Mouse (Mus musculus): Measurements from ENCODE around the gene Mtmr12. TPM values are rescaled to one million over a fixed set of nuclear protein-coding genes. Genes with fewer than 3 reads are reported as not detected.

The Mtmr12 gene
- total RNA-seq, 1 experiment: 14.8 TPM

- H3K27ac ChIP-seq (ENCODE audit: insufficient read depth, low read depth, low read length, poor library complexity, severe bottlenecking): peak overlapping the region; percentile 70
- no peaks in the 10 kb centered on the region for H3K36me3 ChIP-seq (ENCODE audit: control insufficient read depth, insufficient read depth, low read length, poor library complexity, severe bottlenecking)
- TF ChIP-seq ZC3H11A (IDR thresholded peaks at IDR 0.05; ENCODE audit: borderline replicate concordance, low read depth, low read length): no peak
- TF ChIP-seq CHD2 (IDR thresholded peaks at IDR 0.05; ENCODE audit: low read depth, low read length): peak; percentile 46; the same call in 1 of the 2 replicates
- peak overlapping the region; percentile 47 to 70 for H3K4me3 ChIP-seq (ENCODE audit: insufficient read depth in 1 of 2, low read depth in 1 of 2, low read length in 2 of 2, poor library complexity in 1 of 2, severe bottlenecking in 1 of 2)
- H3K4me1 ChIP-seq (ENCODE audit: control insufficient read depth in 2 of 2, insufficient read depth in 2 of 2, low read length in 2 of 2, poor library complexity in 1 of 2): peaks cover 15 to 24% of the 10 kb centered on the region in 2 experiments; a peak in 3 of 4 replicates
- no peaks in the 10 kb centered on the region for H3K9me3 ChIP-seq (ENCODE audit: control insufficient read depth, insufficient read depth, low read depth, low read length)
- peak; percentile 85 for DNase-seq (ENCODE audit: low read depth, low spot score)
- in situ Hi-C loops (cut with MboI; ENCODE audit: low sequenced_read_pairs in 2 of 2, unreplicated experiment in 2 of 2): no loop called here
- H3K9ac ChIP-seq (ENCODE audit: insufficient read depth, low read depth, low read length, poor library complexity, severe bottlenecking): peak overlapping the region; percentile 21; the same call in 1 of the 2 replicates
These were observed 1.1 kb upstream of the Mtmr12 start for GRCm38 (mm10) chr15:12203512-12204318.

GRCm38 (mm10) chr15:12205160-12205901, 503 bp downstream of the Mtmr12 start:
- in situ Hi-C loops (cut with MboI; ENCODE audit: low sequenced_read_pairs in 2 of 2, unreplicated experiment in 2 of 2): no loop called here
- H3K9ac ChIP-seq (ENCODE audit: insufficient read depth, low read depth, low read length, poor library complexity, severe bottlenecking): peak overlapping the region; percentile 94
- no peaks in the 10 kb centered on the region for H3K36me3 ChIP-seq (ENCODE audit: control insufficient read depth, insufficient read depth, low read length, poor library complexity, severe bottlenecking)
- peak overlapping the region; percentile 80 for H3K27ac ChIP-seq (ENCODE audit: insufficient read depth, low read depth, low read length, poor library complexity, severe bottlenecking)
- no peak for DNase-seq (ENCODE audit: low read depth, low spot score)
- H3K4me3 ChIP-seq (ENCODE audit: insufficient read depth in 1 of 2, low read depth in 1 of 2, low read length in 2 of 2, poor library complexity in 1 of 2, severe bottlenecking in 1 of 2): peak overlapping the region; percentile 93 to 94
- no peaks in the 10 kb centered on the region for H3K9me3 ChIP-seq (ENCODE audit: control insufficient read depth, insufficient read depth, low read depth, low read length)
- H3K4me1 ChIP-seq (ENCODE audit: control insufficient read depth in 2 of 2, insufficient read depth in 2 of 2, low read length in 2 of 2, poor library complexity in 1 of 2): peaks cover 16 to 24% of the 10 kb centered on the region in 2 experiments
- TF ChIP-seq ZC3H11A (IDR thresholded peaks at IDR 0.05; ENCODE audit: borderline replicate concordance, low read depth, low read length) (no peak), HCFC1 (IDR thresholded peaks at IDR 0.05; ENCODE audit: borderline replicate concordance, insufficient read depth, low read length) (no peak), ZNF384 (IDR thresholded peaks at IDR 0.05; ENCODE audit: low read depth, low read length) (no peak), MAFK (IDR thresholded peaks at IDR 0.05; ENCODE audit: insufficient read depth, low read depth, low read length) (no peak), CHD2 (IDR thresholded peaks at IDR 0.05; ENCODE audit: low read depth, low read length) (no peak)

- H3K27ac ChIP-seq (ENCODE audit: insufficient read depth, low read depth, low read length, poor library complexity, severe bottlenecking): no peak overlapping the region
- peaks cover 16 to 24% of the 10 kb centered on the region in 2 experiments for H3K4me1 ChIP-seq (ENCODE audit: control insufficient read depth in 2 of 2, insufficient read depth in 2 of 2, low read length in 2 of 2, poor library complexity in 1 of 2)
- peak overlapping the region; percentile 94; the same call in 1 of the 2 replicates for H3K9ac ChIP-seq (ENCODE audit: insufficient read depth, low read depth, low read length, poor library complexity, severe bottlenecking)
- in situ Hi-C loops (cut with MboI; ENCODE audit: low sequenced_read_pairs in 2 of 2, unreplicated experiment in 2 of 2): no loop called here
- H3K36me3 ChIP-seq (ENCODE audit: control insufficient read depth, insufficient read depth, low read length, poor library complexity, severe bottlenecking): no peaks in the 10 kb centered on the region
- H3K9me3 ChIP-seq (ENCODE audit: control insufficient read depth, insufficient read depth, low read depth, low read length): no peaks in the 10 kb centered on the region
- no peak for TF ChIP-seq HCFC1 (IDR thresholded peaks at IDR 0.05; ENCODE audit: borderline replicate concordance, insufficient read depth, low read length)
- no peak for DNase-seq (ENCODE audit: low read depth, low spot score)
- H3K4me3 ChIP-seq (ENCODE audit: insufficient read depth in 1 of 2, low read depth in 1 of 2, low read length in 2 of 2, poor library complexity in 1 of 2, severe bottlenecking in 1 of 2): peak overlapping the region; percentile 93 to 94
These were observed 1.2 kb downstream of the Mtmr12 start for GRCm38 (mm10) chr15:12205902-12206645.

GRCm38 (mm10) chr15:12206646-12207222, 1.9 kb downstream of the Mtmr12 start:
- no peak for TF ChIP-seq ZNF384 (IDR thresholded peaks at IDR 0.05; ENCODE audit: low read depth, low read length)
- TF ChIP-seq MAFK (IDR thresholded peaks at IDR 0.05; ENCODE audit: insufficient read depth, low read depth, low read length): no peak
- TF ChIP-seq ZC3H11A (IDR thresholded peaks at IDR 0.05; ENCODE audit: borderline replicate concordance, low read depth, low read length): no peak
- TF ChIP-seq CHD2 (IDR thresholded peaks at IDR 0.05; ENCODE audit: low read depth, low read length): 0 out of 2 replicates have a peak, but pooled peaks have one; percentile 49
- DNase-seq (ENCODE audit: low read depth, low spot score): no peak
- Histone ChIP-seq H3K36me3 (ENCODE audit: control insufficient read depth, insufficient read depth, low read length, poor library complexity, severe bottlenecking) (peaks cover 2% of the 10 kb centered on the region; the same call in 1 of the 2 replicates), H3K9me3 (ENCODE audit: control insufficient read depth, insufficient read depth, low read depth, low read length) (no peaks in the 10 kb centered on the region), H3K4me1 (ENCODE audit: control insufficient read depth in 2 of 2, insufficient read depth in 2 of 2, low read length in 2 of 2, poor library complexity in 1 of 2) (peaks cover 16 to 28% of the 10 kb centered on the region in 2 experiments), H3K27ac (ENCODE audit: insufficient read depth, low read depth, low read length, poor library complexity, severe bottlenecking) (no peak overlapping the region), H3K9ac (ENCODE audit: insufficient read depth, low read depth, low read length, poor library complexity, severe bottlenecking) (0 out of 2 replicates have a peak overlapping the region, but pooled peaks have one; percentile 4), H3K4me3 (ENCODE audit: insufficient read depth in 1 of 2, low read depth in 1 of 2, low read length in 2 of 2, poor library complexity in 1 of 2, severe bottlenecking in 1 of 2) (0 out of 4 replicates have a peak overlapping the region, but pooled peaks have one; percentile 93 to 94)
- in situ Hi-C loops (cut with MboI; ENCODE audit: low sequenced_read_pairs in 2 of 2, unreplicated experiment in 2 of 2): no loop called here

Data from ES-E14 (cell line).